Mouse (Mus musculus): ENCODE measurements around the gene Wdr66. TPM values are rescaled to one million over a fixed set of nuclear protein-coding genes. Genes with fewer than 3 reads are reported as not detected.

Gene Wdr66
- polyA plus RNA-seq, 2 experiments, result 0.11 TPM; not detected in 1

DNA sequence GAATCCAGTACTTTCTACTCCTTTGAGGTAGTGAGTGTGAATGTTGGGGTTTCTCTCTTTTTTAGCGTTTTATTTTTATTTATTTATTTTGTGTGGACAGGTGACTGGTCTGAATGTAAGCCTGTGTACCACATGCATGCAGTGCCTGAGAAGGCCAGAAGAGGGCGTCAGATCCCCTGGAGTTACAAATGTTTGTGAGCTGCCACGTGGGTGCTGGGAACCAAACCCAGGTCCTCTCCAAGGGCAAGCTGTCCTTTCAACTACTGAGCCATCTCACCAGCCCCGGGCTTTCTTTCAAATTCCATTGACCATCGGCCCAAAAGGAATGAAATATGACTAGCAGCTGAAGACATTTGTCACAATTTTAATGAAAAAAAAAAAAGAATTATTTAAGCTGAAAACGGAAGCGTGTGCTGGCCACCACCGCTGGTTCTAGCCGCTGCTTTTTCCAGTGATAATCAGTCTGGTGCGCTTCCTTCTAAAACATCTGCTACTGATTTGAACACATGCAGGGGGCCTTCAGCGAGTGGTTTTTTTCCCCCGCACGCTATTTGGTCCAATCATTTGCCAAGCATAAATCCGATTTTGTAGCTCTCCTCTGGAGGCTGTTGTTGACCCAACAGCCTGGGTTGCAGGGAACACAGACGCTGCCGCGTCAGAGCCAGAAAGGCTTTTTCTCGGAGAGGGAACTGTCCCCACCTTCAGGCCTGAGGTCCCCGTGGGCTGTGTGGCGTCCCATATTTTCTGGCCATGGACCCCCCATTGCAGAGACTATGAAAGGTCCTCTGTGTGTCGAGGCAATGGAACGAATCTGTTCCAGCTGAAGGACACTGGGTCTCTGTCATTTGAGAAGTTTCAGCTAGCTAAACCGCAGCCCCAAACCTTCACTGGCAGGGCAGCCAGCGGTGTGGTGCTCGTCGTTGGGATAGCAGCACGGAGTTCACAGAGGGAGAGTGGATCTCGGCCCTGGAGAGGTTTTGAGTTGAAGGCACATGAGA, 16.9 kb downstream of the Wdr66 start:
- 75% methylated on average over 28 of the region's 28 CpGs for WGBS (ENCODE audit: insufficient replicate concordance)
- TF ChIP-seq CTCF (IDR thresholded peaks at IDR 0.05; ENCODE audit: low read depth) (peak; percentile 25; the same call in 1 of the 2 replicates), EP300 (IDR thresholded peaks at IDR 0.05; ENCODE audit: low read depth) (no peak)
- Histone ChIP-seq H3K9ac (replicated peaks) (no peak overlapping the region), H3K27me3 (ENCODE audit: control insufficient read depth, insufficient read depth, low read length) (no peaks in the 10 kb centered on the region), H3K36me3 (replicated peaks; ENCODE audit: control insufficient read depth, insufficient read depth, low read depth) (no peaks in the 10 kb centered on the region), H3K4me2 (ENCODE audit: low read depth) (no peak overlapping the region), H3K9me3 (ENCODE audit: control insufficient read depth, low read length) (no peaks in the 10 kb centered on the region), H3K4me3 (ENCODE audit: insufficient read depth in 1 of 2, low read depth in 2 of 2, low read length in 2 of 2) (no peak overlapping the region), H3K27ac (no peak overlapping the region), H3K4me1 (replicated peaks; ENCODE audit: control insufficient read depth in 2 of 2, insufficient read depth in 2 of 2, low read length in 1 of 2) (no peaks in the 10 kb centered on the region)
- ATAC-seq (ENCODE audit: insufficient read depth), result no peak
- DNase-seq (ENCODE audit: low read depth in 3 of 3, low spot score in 3 of 3), result no peak

DNA sequence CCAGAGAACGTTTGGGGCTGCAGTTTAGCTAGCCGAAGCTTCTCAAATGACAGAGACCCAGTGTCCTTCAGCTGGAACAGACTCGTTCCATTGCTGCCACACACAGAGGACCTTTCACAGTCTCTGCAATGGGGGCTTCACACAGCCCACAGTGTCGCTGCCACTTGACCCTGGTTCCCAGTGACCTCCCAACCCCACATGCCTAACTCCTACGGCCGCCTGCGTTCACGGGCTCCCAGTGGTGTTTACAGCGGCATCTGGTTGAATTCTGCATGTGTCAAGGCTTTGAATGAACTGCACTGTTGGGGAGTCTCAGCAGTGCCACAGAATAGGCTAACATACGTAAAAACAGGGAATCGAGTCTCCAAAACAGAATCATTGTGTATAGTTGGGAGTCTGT, 19.0 kb downstream of the Wdr66 start:
- no peak overlapping the region for H3K4me3 ChIP-seq (ENCODE audit: insufficient read depth in 1 of 2, low read depth in 2 of 2, low read length in 2 of 2)
- no peak overlapping the region for H3K4me2 ChIP-seq (ENCODE audit: low read depth)
- TF ChIP-seq CTCF (IDR thresholded peaks at IDR 0.05; ENCODE audit: low read depth), result no peak
- no peak overlapping the region for H3K27ac ChIP-seq
- no peaks in the 10 kb centered on the region for H3K27me3 ChIP-seq (ENCODE audit: control insufficient read depth, insufficient read depth, low read length)
- H3K9me3 ChIP-seq (ENCODE audit: control insufficient read depth, low read length), result no peaks in the 10 kb centered on the region
- ATAC-seq (ENCODE audit: insufficient read depth) (no peak), DNase-seq (ENCODE audit: low read depth in 3 of 3, low spot score in 3 of 3) (no peak)
- WGBS (ENCODE audit: insufficient replicate concordance), result 74% methylated on average over 11 of the region's 11 CpGs
- no peaks in the 10 kb centered on the region for H3K4me1 ChIP-seq (replicated peaks; ENCODE audit: control insufficient read depth in 2 of 2, insufficient read depth in 2 of 2, low read length in 1 of 2)
- H3K9ac ChIP-seq (replicated peaks), result no peak overlapping the region
- no peaks in the 10 kb centered on the region for H3K36me3 ChIP-seq (replicated peaks; ENCODE audit: control insufficient read depth, insufficient read depth, low read depth)

DNA sequence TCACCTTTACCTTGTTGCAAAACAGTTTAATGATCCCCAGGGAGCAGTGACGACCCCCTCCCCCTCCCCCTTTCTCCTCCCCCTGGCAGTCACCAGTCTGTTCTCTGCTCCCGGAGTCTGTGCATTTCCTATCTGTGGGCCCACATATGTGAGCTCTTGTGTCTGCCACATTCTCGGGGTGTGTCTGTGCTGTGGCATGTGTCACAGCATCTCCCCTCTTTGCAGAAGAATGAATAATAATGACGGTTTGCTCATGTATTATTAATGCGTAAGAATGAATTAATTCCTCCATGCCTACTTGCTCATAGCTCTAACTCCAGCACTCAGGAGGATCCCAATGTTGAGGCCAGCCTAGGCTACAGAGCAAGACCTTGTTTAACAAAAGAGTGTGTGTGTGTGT, 21.0 kb downstream of the Wdr66 start:
- H3K4me3 ChIP-seq (ENCODE audit: insufficient read depth in 1 of 2, low read depth in 2 of 2, low read length in 2 of 2), result no peak overlapping the region

DNA sequence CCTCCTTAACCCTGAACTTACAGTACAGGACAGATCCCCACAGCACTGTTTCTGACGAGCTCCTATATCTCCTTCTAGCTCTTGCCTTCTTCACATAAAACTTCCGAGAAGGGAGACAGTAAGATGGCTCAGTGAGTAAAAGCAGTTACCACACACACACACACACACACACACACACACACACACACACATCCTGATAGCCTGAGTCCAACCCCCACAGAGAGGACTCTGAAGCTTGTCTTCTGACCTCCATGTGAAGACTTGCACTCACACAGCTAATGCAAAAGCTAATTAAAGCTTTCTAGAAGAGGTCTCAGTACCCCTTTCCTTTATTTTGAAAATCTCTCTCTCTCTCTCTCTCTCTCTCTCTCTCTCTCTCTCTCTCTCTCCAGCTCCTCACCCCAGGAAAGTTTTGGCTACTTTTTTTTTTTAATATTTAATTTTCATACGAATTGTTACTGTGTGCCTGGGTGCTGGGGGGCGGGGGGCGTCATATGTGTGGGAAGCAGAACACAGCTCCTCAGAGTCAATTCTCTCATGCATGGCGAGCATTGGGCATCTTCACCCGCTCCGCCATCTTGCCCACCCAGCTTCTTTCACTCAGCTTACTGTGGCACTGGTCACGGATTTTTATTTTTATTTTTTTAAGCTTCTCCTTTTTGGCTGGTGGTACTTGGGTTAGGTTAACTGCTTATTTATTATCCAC, 24.9 kb downstream of the Wdr66 start:
- no peaks in the 10 kb centered on the region for H3K4me1 ChIP-seq (replicated peaks; ENCODE audit: control insufficient read depth in 2 of 2, insufficient read depth in 2 of 2, low read length in 1 of 2)
- H3K4me2 ChIP-seq (ENCODE audit: low read depth), result no peak overlapping the region
- DNase-seq (ENCODE audit: low read depth in 3 of 3, low spot score in 3 of 3) (no peak), ATAC-seq (ENCODE audit: insufficient read depth) (no peak)
- no peak overlapping the region for H3K27ac ChIP-seq
- no peak overlapping the region for H3K9ac ChIP-seq (replicated peaks)
- H3K4me3 ChIP-seq (ENCODE audit: insufficient read depth in 1 of 2, low read depth in 2 of 2, low read length in 2 of 2), result no peak overlapping the region
- TF ChIP-seq EP300 (IDR thresholded peaks at IDR 0.05; ENCODE audit: low read depth), result no peak
- TF ChIP-seq CTCF (IDR thresholded peaks at IDR 0.05; ENCODE audit: low read depth), result no peak
- H3K36me3 ChIP-seq (replicated peaks; ENCODE audit: control insufficient read depth, insufficient read depth, low read depth), result no peaks in the 10 kb centered on the region
- no peaks in the 10 kb centered on the region for H3K27me3 ChIP-seq (ENCODE audit: control insufficient read depth, insufficient read depth, low read length)
- H3K9me3 ChIP-seq (ENCODE audit: control insufficient read depth, low read length), result no peaks in the 10 kb centered on the region
- WGBS (ENCODE audit: insufficient replicate concordance), result 69% methylated on average over 9 of the region's 9 CpGs

More for the DNA sequence above, 21.0 kb downstream of the Wdr66 start:
- no peak for TF ChIP-seq EP300 (IDR thresholded peaks at IDR 0.05; ENCODE audit: low read depth)
- TF ChIP-seq CTCF (IDR thresholded peaks at IDR 0.05; ENCODE audit: low read depth), result no peak
- Histone ChIP-seq H3K9ac (replicated peaks) (no peak overlapping the region), H3K4me2 (ENCODE audit: low read depth) (no peak overlapping the region), H3K9me3 (ENCODE audit: control insufficient read depth, low read length) (no peaks in the 10 kb centered on the region), H3K4me1 (replicated peaks; ENCODE audit: control insufficient read depth in 2 of 2, insufficient read depth in 2 of 2, low read length in 1 of 2) (no peaks in the 10 kb centered on the region), H3K27me3 (ENCODE audit: control insufficient read depth, insufficient read depth, low read length) (no peaks in the 10 kb centered on the region), H3K27ac (no peak overlapping the region), H3K36me3 (replicated peaks; ENCODE audit: control insufficient read depth, insufficient read depth, low read depth) (no peaks in the 10 kb centered on the region)
- 68% methylated on average over 5 of the region's 5 CpGs for WGBS (ENCODE audit: insufficient replicate concordance)
- ATAC-seq (ENCODE audit: insufficient read depth) (no peak), DNase-seq (ENCODE audit: low read depth in 3 of 3, low spot score in 3 of 3) (no peak)

DNA sequence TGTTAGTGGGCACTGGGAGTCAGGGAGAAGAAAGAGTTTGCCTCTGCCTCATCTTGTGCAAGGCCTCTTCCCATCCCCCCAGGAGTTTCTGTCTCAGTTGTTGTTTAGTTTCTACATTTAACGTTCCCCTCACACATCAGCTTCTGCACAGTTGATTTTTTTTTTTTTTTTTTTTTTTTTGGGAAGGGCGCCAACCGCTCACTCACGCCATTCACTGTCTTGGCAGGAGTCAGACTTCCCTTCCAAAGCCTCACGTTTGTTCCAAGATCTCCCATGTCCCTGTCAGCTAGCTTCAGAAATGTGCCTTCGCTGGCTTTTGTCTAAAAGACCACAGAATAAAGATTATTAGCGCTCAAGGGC, 25.4 kb downstream of the Wdr66 start:
- H3K4me2 ChIP-seq (ENCODE audit: low read depth), result no peak overlapping the region
- H3K27ac ChIP-seq, result no peak overlapping the region
- WGBS (ENCODE audit: insufficient replicate concordance), result 54% methylated on average over 7 of the region's 7 CpGs
- no peak for DNase-seq (ENCODE audit: low read depth in 3 of 3, low spot score in 3 of 3)
- no peaks in the 10 kb centered on the region for H3K27me3 ChIP-seq (ENCODE audit: control insufficient read depth, insufficient read depth, low read length)
- no peak overlapping the region for H3K9ac ChIP-seq (replicated peaks)
- H3K36me3 ChIP-seq (replicated peaks; ENCODE audit: control insufficient read depth, insufficient read depth, low read depth), result no peaks in the 10 kb centered on the region
- TF ChIP-seq EP300 (IDR thresholded peaks at IDR 0.05; ENCODE audit: low read depth) (no peak), CTCF (IDR thresholded peaks at IDR 0.05; ENCODE audit: low read depth) (no peak)
- no peak overlapping the region for H3K4me3 ChIP-seq (ENCODE audit: insufficient read depth in 1 of 2, low read depth in 2 of 2, low read length in 2 of 2)
- no peaks in the 10 kb centered on the region for H3K4me1 ChIP-seq (replicated peaks; ENCODE audit: control insufficient read depth in 2 of 2, insufficient read depth in 2 of 2, low read length in 1 of 2)
- ATAC-seq (ENCODE audit: insufficient read depth), result no peak
- H3K9me3 ChIP-seq (ENCODE audit: control insufficient read depth, low read length), result no peaks in the 10 kb centered on the region
